Mouse (Mus musculus): ENCODE results near the gene Mfsd12. TPM values are rescaled to one million over a fixed set of nuclear protein-coding genes. Genes with fewer than 3 reads are reported as not detected.

Mfsd12 gene
- total and polyA plus RNA-seq, 2 experiments from 2014 or later: 13.6 to 38.1 TPM

DNA sequence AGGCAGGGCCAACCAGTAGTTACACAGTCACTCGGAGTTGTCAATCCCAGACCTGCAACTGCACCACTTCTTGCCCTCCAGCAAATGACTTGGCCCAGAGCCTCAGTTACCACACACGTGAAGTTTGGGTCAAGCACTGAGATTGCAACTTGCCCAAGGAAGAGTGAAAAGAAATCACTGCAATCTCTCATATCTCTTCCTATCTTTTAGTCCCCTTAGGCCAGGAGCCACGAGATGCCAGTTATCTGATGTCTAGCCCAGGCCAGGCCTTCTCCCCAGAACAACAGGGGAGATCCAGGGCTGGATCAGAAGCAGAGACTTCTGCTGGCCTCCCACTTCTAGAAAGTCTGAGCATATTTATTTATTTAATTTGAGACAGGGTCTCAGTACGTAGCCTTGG, 1.8 kb upstream of the Mfsd12 start:
- DNase-seq (ENCODE audit: low spot score): no peak
- Histone ChIP-seq H3K27me3 (ENCODE audit: insufficient read depth, low read length) (no peaks in the 10 kb centered on the region), H3K4me3 (ENCODE audit: low read length) (no peak overlapping the region), H3K4me2 (ENCODE audit: low read depth, low read length) (no peak overlapping the region), H3K9ac (replicated peaks; ENCODE audit: low read length) (no peak overlapping the region), H3K9me3 (ENCODE audit: low read length) (no peaks in the 10 kb centered on the region), H3K27ac (no peak overlapping the region), H3K4me1 (ENCODE audit: insufficient read depth, low read length) (peaks cover 10% of the 10 kb centered on the region; the same call in 1 of the 2 replicates), H3K36me3 (ENCODE audit: insufficient read depth, low read length) (no peaks in the 10 kb centered on the region)
- no peak for ATAC-seq
- TF ChIP-seq CTCF (IDR thresholded peaks at IDR 0.05; ENCODE audit: low read depth): no peak
- WGBS: 83% methylated on average over 4 of the region's 4 CpGs

DNA sequence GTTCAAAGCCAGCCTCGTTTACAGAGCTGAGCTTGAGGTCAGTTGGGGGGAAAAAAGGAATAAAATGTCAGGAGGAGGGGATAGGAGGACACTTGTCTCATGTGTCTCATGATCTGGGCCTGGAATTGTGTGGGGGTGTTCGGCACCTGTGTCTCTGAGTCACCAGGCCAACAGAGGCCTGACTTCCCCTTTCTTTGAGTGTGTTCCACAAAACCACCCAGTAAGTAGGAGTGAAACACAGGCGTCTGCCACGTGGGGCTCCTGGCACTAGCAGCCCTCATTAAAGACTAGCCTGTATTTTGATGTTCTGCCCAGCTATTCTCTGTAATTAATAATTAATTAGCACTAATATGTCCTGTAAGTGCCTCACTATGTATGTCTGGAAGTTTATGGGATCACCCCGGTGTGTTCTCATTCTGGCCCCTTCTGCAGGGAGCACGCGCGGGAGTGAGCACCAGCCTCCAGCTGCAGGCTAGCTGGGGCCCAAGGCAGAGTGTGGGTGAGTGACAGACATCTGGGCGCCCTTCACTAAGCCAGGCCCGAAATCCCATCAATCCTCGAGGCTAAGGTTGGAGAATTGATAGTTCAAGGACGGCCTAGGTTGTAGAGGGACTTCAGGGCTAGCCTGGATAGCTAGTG, 820 bp upstream of the Mfsd12 start:
- TF ChIP-seq CTCF (IDR thresholded peaks at IDR 0.05; ENCODE audit: low read depth): no peak
- Histone ChIP-seq H3K4me2 (ENCODE audit: low read depth, low read length) (peak overlapping the region; percentile 91), H3K4me1 (ENCODE audit: insufficient read depth, low read length) (peaks cover 10% of the 10 kb centered on the region; the same call in 1 of the 2 replicates), H3K9ac (replicated peaks; ENCODE audit: low read length) (0 out of 2 replicates have a peak overlapping the region, but pooled peaks have one; percentile 21), H3K9me3 (ENCODE audit: low read length) (no peaks in the 10 kb centered on the region), H3K36me3 (ENCODE audit: insufficient read depth, low read length) (no peaks in the 10 kb centered on the region), H3K27me3 (ENCODE audit: insufficient read depth, low read length) (no peaks in the 10 kb centered on the region), H3K4me3 (ENCODE audit: low read length) (no peak overlapping the region), H3K27ac (no peak overlapping the region)
- 61% methylated on average over 12 of the region's 12 CpGs for WGBS
- ATAC-seq: no peak
- no peak for DNase-seq (ENCODE audit: low spot score)

GRCm38 (mm10) chr10:81358209-81358608, 918 bp downstream of the Mfsd12 start:
- WGBS: 29% methylated on average over 4 of the region's 4 CpGs
- H3K9me3 ChIP-seq (ENCODE audit: low read length): no peaks in the 10 kb centered on the region
- TF ChIP-seq CTCF (IDR thresholded peaks at IDR 0.05; ENCODE audit: low read depth): no peak
- DNase-seq (ENCODE audit: low spot score): no peak
- H3K9ac ChIP-seq (replicated peaks; ENCODE audit: low read length): peak overlapping the region; percentile 71
- H3K27me3 ChIP-seq (ENCODE audit: insufficient read depth, low read length): no peaks in the 10 kb centered on the region
- no peak for ATAC-seq
- peak overlapping the region; percentile 91 for H3K4me2 ChIP-seq (ENCODE audit: low read depth, low read length)
- peaks cover 10% of the 10 kb centered on the region; the same call in 1 of the 2 replicates for H3K4me1 ChIP-seq (ENCODE audit: insufficient read depth, low read length)
- 0 out of 2 replicates have a peak overlapping the region, but pooled peaks have one; percentile 32 for H3K27ac ChIP-seq
- H3K4me3 ChIP-seq (ENCODE audit: low read length): peak overlapping the region; percentile 73
- H3K36me3 ChIP-seq (ENCODE audit: insufficient read depth, low read length): no peaks in the 10 kb centered on the region

GRCm38 (mm10) chr10:81358841-81359240, 1.6 kb downstream of the Mfsd12 start:
- DNase-seq (ENCODE audit: low spot score) (no peak), ATAC-seq (no peak)
- H3K36me3 ChIP-seq (ENCODE audit: insufficient read depth, low read length): no peaks in the 10 kb centered on the region
- no peaks in the 10 kb centered on the region for H3K9me3 ChIP-seq (ENCODE audit: low read length)
- H3K4me2 ChIP-seq (ENCODE audit: low read depth, low read length): peak overlapping the region; percentile 91
- H3K27me3 ChIP-seq (ENCODE audit: insufficient read depth, low read length): no peaks in the 10 kb centered on the region
- TF ChIP-seq CTCF (IDR thresholded peaks at IDR 0.05; ENCODE audit: low read depth): no peak
- H3K4me3 ChIP-seq (ENCODE audit: low read length): no peak overlapping the region
- WGBS: 63% methylated on average over 1 of the region's 1 CpGs
- H3K27ac ChIP-seq: no peak overlapping the region
- peak overlapping the region; percentile 71; the same call in 1 of the 2 replicates for H3K9ac ChIP-seq (replicated peaks; ENCODE audit: low read length)
- H3K4me1 ChIP-seq (ENCODE audit: insufficient read depth, low read length): peaks cover 10% of the 10 kb centered on the region; the same call in 1 of the 2 replicates

DNA sequence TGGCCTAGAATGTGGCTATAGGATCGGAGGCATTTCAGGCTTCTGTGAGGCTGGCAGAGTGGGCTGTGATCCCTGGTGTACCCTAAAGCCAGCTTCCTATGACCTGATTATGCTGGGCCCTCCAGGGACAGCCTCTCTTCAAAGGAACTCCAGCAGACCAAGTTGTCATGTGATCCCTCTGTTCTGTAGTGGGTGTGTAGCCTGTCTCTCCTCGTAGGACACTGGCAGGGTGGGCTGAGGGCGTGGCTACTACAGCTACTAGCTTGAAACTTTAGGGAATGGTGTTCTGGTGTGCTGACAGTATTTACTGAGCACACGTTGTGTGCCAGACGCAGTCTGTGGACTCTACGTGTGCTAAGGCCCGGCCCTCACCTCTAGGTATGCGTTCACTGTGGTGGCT, 3.4 kb downstream of the Mfsd12 start:
- Histone ChIP-seq H3K4me2 (ENCODE audit: low read depth, low read length) (no peak overlapping the region), H3K4me3 (ENCODE audit: low read length) (no peak overlapping the region), H3K9me3 (ENCODE audit: low read length) (no peaks in the 10 kb centered on the region), H3K36me3 (ENCODE audit: insufficient read depth, low read length) (no peaks in the 10 kb centered on the region), H3K4me1 (ENCODE audit: insufficient read depth, low read length) (peaks cover 16% of the 10 kb centered on the region; the same call in 1 of the 2 replicates), H3K27me3 (ENCODE audit: insufficient read depth, low read length) (no peaks in the 10 kb centered on the region), H3K27ac (no peak overlapping the region), H3K9ac (replicated peaks; ENCODE audit: low read length) (no peak overlapping the region)
- TF ChIP-seq CTCF (IDR thresholded peaks at IDR 0.05; ENCODE audit: low read depth): no peak
- DNase-seq (ENCODE audit: low spot score): no peak
- WGBS: 72% methylated on average over 8 of the region's 8 CpGs
- ATAC-seq: no peak

DNA sequence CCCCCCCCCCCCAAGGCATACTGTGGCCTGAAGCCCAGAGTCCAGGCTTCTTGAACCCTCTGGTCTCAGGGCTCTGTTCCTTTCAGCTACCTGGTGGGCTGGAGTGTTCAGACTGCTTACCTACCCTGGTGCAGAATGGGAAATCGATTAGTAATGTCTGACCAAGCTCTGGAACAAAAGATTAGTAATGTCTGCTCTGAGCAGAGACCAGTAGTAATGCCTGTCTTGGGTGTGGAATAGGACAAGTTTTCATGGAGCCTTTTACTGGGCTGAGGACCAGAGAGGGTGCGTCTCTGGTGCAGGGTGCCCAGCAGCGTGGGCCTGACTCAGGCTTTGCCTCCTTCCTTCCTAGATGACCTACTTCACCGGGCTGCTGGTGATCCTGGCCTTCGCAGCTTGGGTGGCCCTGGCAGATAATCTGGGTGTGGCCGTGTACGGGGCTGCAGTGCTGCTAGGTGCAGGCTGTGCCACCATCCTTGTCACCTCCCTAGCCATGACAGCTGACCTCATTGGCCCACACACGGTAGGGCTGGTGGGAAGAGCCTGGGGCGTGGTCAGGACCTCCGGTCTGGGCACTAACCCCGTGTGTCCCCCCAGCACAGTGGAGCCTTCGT, 5.2 kb downstream of the Mfsd12 start:
- Histone ChIP-seq H3K9ac (replicated peaks; ENCODE audit: low read length) (no peak overlapping the region), H3K9me3 (ENCODE audit: low read length) (no peaks in the 10 kb centered on the region), H3K4me2 (ENCODE audit: low read depth, low read length) (no peak overlapping the region), H3K27me3 (ENCODE audit: insufficient read depth, low read length) (no peaks in the 10 kb centered on the region), H3K4me1 (ENCODE audit: insufficient read depth, low read length) (peaks cover 11% of the 10 kb centered on the region; the same call in 1 of the 2 replicates), H3K36me3 (ENCODE audit: insufficient read depth, low read length) (peaks cover 8% of the 10 kb centered on the region), H3K4me3 (ENCODE audit: low read length) (no peak overlapping the region), H3K27ac (no peak overlapping the region)
- TF ChIP-seq CTCF (IDR thresholded peaks at IDR 0.05; ENCODE audit: low read depth): no peak
- DNase-seq (ENCODE audit: low spot score) (no peak), ATAC-seq (no peak)
- WGBS: 81% methylated on average over 12 of the region's 12 CpGs
